Mouse (Mus musculus) urinary bladder, postnatal 4 days (tissue): Measurements from ENCODE around the gene Agfg2.

ENCODE experiments used
- DNase-seq, 2 experiments: peaks; one replicate each; pipeline ENCODE4 v3.0.0; 2021 to 2022; ENCODE audit warnings: low spot score in 2 of 2

The Agfg2 gene

GRCm38 (mm10) chr5:137683388-137684293 is 885 bp downstream of the Agfg2 start:
- no peak for DNase-seq

GRCm38 (mm10) chr5:137682526-137682925 is 2.0 kb downstream of the Agfg2 start:
- no peak for DNase-seq

- no peak for DNase-seq
Measured at GRCm38 (mm10) chr5:137679726-137680125, 4.8 kb downstream of the Agfg2 start.

GRCm38 (mm10) chr5:137678736-137679135 is 5.8 kb downstream of the Agfg2 start:
- DNase-seq, result no peak

- DNase-seq, result no peak
Measured at GRCm38 (mm10) chr5:137677859-137678258, 6.7 kb downstream of the Agfg2 start.

- no peak for DNase-seq
Measured at GRCm38 (mm10) chr5:137674786-137675185, 9.7 kb downstream of the Agfg2 start.

GRCm38 (mm10) chr5:137673015-137673414 is 11.5 kb downstream of the Agfg2 start:
- DNase-seq, result no peak

- no peak for DNase-seq
Measured at GRCm38 (mm10) chr5:137672361-137672760, 12.2 kb downstream of the Agfg2 start.

- peak in 1 of 2 experiments; percentile 69 for DNase-seq
Measured at GRCm38 (mm10) chr5:137671443-137672240, 12.9 kb downstream of the Agfg2 start.

GRCm38 (mm10) chr5:137670240-137670639 is 14.3 kb downstream of the Agfg2 start:
- no peak for DNase-seq

- no peak for DNase-seq
Measured at GRCm38 (mm10) chr5:137668971-137669370, 15.6 kb downstream of the Agfg2 start.

GRCm38 (mm10) chr5:137663057-137663456 is 21.5 kb downstream of the Agfg2 start:
- DNase-seq, result no peak

- DNase-seq, result no peak
Measured at GRCm38 (mm10) chr5:137660064-137660688, 24.4 kb downstream of the Agfg2 start.

GRCm38 (mm10) chr5:137656977-137657376 is 27.5 kb downstream of the Agfg2 start:
- peak in 1 of 2 experiments; percentile 75 for DNase-seq

- DNase-seq, result no peak
Measured at GRCm38 (mm10) chr5:137654746-137655145, 29.8 kb downstream of the Agfg2 start.

GRCm38 (mm10) chr5:137653366-137653765 is 31.2 kb downstream of the Agfg2 start:
- no peak for DNase-seq

- peak; percentile 59 to 80 for DNase-seq
Measured at GRCm38 (mm10) chr5:137652474-137652873, 32.1 kb downstream of the Agfg2 start.

- no peak for DNase-seq
Measured at GRCm38 (mm10) chr5:137649669-137650571, 34.6 kb downstream of the Agfg2 start.

GRCm38 (mm10) chr5:137649251-137649650 is 35.3 kb downstream of the Agfg2 start:
- DNase-seq, result no peak

GRCm38 (mm10) chr5:137647827-137648601 is 36.5 kb downstream of the Agfg2 start:
- no peak for DNase-seq
